Mouse (Mus musculus): ENCODE results near the gene Fbxo27.

DNA sequence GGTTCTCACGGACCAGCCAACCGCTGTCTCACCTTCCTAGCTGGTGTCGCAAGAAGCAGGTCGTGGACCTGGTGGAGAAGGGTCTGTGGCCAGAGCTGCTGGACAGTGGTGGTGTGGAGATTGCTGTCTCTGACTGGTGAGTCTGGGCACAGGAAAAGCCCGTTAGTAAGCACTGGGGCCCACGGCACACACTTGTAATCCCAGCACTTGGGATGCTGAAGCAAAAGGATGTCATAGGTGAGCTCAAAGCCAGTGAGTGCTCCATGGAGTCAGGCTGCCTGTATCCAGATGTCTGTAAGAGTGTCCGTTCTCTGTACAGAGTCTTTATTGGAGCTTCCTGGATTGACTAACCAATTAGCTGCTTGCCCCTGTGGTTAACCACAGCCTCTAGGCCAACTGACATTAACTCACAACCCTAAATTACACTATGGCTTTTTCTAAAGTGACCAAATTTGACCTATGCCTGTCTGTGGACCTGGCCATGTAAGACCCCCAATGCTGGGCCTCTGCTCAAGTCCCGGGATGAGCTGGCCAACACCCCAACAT is 2.4 kb downstream of the Fbxo27 start:
- TF ChIP-seq POLR2A (IDR thresholded peaks at IDR 0.05; ENCODE audit: insufficient read length, low read depth) (no peak), CEBPB (IDR thresholded peaks at IDR 0.05; ENCODE audit: insufficient read depth, poor library complexity, severe bottlenecking) (no peak), USF1 (IDR thresholded peaks at IDR 0.05; ENCODE audit: low read depth) (no peak), POLR2AphosphoS2 (IDR thresholded peaks at IDR 0.05; ENCODE audit: insufficient read length, low read depth) (no peak), TCF12 (IDR thresholded peaks at IDR 0.05; ENCODE audit: insufficient read depth, poor library complexity, severe bottlenecking) (no peak), REST (IDR thresholded peaks at IDR 0.05; ENCODE audit: insufficient read depth, insufficient read length) (no peak), MYOG (IDR thresholded peaks at IDR 0.05; ENCODE audit: control insufficient read depth in 1 of 3, insufficient read depth in 1 of 3, insufficient read length in 2 of 3, low read depth in 2 of 3) (no peak), MYOD1 (IDR thresholded peaks at IDR 0.05; ENCODE audit: control insufficient read depth in 1 of 3, insufficient read length in 2 of 3, low read depth in 2 of 3) (no peak), E2F4 (IDR thresholded peaks at IDR 0.05; ENCODE audit: insufficient read depth) (no peak), MAX (IDR thresholded peaks at IDR 0.05; ENCODE audit: low read depth) (no peak), TCF3 (IDR thresholded peaks at IDR 0.05; ENCODE audit: insufficient read length, low read depth) (no peak), SRF (IDR thresholded peaks at IDR 0.05; ENCODE audit: control insufficient read depth, insufficient read length, low read depth) (no peak)
